Mouse (Mus musculus): Measurements from ENCODE around the gene Gldn. TPM values are rescaled to one million over a fixed set of nuclear protein-coding genes. Genes with fewer than 3 reads are reported as not detected.

The Gldn gene
- total RNA-seq (2021): under 1 TPM; 0.60 to 0.69 TPM

DNA sequence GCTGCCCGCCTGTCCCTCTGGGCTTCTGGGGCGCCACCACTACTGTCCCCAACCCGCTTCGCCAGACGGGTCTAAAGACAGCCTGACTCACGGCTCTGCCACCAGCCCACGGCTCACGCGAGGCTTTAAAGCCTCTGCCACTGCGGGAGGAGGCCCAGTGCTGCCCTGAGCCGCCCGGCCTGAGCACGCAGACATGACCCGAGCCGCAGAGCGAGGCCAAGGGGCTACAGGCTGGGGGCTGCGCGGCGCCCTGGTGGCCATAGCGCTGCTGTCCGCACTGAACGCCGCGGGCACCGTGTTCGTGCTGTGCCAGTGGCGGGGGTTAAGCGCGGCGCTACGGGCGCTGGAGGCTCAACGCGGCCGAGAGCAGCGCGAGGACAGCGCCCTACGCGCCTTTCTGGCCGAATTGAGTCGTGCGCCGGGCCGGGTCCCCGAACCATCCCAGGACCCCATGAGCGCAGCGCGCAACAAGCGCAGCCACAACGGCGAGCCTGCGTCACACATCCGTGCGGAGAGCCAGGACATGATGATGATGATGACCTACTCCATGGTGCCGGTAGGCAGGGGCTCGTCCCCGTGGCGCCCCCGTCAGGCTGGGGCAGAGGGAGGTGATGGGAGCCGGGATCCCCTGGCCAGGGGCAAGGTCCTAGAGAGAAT, at the start of gene Gldn:
Gldn (plus strand) TSS at position 156 of the 657 bp plus-strand sequence.
- DNase-seq (ENCODE audit: low spot score in 2 of 2): peak; percentile 4 to 6
- intact Hi-C loops (cut with DNase I): no loop called here

DNA sequence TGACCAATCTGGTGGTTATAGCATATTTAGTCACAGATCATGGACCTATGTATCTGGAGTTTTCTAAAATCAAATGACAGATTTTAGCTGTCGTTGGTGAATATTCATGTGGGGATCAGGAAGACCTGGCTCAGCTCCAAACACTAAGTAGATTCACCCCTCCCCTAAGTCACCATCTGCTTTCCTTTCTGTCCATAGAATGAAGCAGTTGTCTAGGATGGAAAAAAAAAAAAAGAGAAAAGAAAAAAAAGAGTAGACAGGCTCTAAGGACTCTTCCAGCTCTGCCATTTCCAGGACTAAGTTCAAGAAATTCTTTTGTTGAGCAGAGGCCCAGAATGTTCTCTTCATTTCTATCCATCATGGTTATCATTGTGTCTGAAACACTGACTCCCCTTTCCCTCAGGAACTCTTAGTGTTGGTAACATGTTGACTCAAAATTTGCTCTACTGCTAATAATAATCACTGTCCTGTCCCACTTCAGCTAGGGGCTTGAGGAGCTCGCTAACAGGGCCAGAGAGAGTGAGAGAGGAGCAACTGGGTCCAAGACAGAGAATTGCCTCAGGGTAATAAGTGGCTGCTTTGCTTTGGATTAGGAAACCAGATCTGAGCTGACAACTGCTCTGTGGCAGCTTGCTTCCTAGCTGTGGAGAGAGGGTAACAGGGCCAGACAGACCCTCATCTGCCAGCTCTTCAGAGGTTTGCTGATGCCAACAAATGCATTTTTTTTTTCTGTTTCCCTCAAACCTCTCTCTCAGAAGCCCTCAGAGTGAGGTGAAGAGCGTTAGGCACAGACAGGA, 41.2 kb upstream of the Gldn start:
- DNase-seq (ENCODE audit: low spot score in 2 of 2): no peak
- intact Hi-C loops (cut with DNase I): no loop called here

DNA sequence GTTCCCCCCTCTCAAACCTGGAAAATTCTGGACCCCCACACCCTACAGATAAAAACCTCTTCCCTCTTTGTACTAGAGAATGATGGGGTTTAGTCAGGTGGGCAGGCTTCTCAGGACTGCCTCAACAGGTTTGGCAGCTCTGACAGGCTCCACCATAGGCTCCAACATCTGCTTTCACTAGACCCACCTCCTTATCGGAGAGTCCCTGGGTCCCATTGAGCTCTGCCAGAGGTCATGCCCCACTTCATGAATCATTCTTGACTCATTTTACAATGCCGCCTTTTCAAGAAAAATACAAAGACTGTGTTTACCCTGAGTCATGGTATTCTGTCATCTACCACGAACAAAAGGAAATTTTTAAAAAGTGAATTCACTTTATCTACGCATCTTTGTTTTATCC, 21.5 kb upstream of the Gldn start:
- intact Hi-C loops (cut with DNase I): no loop called here
- DNase-seq (ENCODE audit: low spot score in 2 of 2): no peak

DNA sequence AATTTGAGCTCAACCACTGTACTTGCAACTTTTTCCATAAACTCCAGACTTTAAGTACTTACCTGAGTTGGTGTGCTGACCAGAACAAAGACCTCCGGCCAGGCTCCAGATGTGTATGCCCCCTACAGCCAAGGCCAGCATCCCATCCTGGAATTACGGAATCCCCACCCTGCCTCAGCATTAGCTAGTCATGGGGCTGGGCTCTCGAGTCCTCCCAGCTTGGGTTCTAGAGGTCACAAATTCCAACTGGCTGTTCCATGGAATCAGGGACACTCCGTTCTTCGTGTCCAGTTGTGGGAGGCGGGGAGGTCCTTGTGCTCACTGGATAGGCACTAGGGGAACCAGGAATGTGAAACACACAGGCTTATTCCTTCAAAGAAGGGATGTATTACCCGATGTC, 18.3 kb upstream of the Gldn start, which contains the start of gene Cyp19a1:
Cyp19a1 (minus strand) TSS at position 101 of the 400 bp plus-strand sequence.
- intact Hi-C loops (cut with DNase I): no loop called here
- DNase-seq (ENCODE audit: low spot score in 2 of 2): no peak

DNA sequence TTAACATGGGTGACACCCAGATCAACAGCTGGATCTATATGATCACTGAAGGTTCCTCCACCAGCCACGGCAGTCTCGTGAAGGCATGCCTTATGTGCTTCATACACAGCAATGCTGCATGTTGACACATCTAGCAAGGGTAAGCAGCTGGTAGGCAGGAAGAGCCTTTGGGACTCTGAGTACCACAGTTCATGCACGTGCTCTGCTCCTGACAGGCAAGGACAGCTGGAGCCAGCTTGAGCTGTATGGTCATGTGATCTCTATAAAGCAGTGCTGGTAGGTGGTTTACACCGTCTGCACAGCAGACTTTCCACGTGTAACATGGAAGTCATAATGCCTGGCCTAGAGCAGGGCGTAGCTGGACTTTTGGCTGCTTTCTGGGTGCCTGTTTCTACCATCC, 16.3 kb upstream of the Gldn start:
- DNase-seq (ENCODE audit: low spot score in 2 of 2): no peak
- intact Hi-C loops (cut with DNase I): no loop called here

DNA sequence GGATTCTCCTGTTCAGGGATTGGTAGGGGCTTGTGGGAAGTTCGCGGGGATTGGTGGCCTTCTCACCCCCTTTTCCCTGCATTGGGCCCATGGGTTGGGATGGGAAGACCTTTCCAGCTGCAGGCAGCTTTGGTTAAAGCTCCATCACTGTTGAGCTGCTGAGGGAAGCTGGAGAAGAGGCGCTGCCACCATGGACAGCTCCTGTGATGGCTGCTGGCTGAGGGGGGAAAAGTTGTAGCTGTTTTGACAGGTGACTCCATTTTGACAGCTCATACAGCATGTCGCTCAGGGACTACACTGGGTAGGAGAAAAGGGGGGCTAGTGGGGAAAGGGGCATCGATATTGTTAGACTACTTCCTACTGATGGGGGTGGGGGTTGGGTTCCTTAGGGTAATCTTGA, 15.4 kb upstream of the Gldn start:
- intact Hi-C loops (cut with DNase I): no loop called here
- no peak for DNase-seq (ENCODE audit: low spot score in 2 of 2)

DNA sequence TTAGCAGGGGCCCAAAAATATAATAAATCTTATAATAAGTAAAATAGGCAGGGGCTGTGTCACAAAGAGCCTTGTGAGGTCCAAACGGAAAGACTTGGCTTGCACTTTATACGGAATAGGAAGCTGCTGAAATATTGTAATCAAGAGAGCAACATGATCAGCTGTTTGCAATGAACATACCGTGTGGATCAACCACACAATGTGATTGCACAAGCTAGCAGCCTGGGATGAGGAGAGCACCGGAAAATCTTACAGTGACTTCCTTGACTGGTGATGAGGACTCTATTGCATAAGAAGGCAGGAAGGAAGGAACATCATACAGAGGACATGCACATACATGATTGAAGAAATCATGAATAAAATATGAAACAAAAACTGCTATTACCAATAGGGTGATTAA, 11.0 kb upstream of the Gldn start:
- intact Hi-C loops (cut with DNase I): no loop called here
- DNase-seq (ENCODE audit: low spot score in 2 of 2): no peak

DNA sequence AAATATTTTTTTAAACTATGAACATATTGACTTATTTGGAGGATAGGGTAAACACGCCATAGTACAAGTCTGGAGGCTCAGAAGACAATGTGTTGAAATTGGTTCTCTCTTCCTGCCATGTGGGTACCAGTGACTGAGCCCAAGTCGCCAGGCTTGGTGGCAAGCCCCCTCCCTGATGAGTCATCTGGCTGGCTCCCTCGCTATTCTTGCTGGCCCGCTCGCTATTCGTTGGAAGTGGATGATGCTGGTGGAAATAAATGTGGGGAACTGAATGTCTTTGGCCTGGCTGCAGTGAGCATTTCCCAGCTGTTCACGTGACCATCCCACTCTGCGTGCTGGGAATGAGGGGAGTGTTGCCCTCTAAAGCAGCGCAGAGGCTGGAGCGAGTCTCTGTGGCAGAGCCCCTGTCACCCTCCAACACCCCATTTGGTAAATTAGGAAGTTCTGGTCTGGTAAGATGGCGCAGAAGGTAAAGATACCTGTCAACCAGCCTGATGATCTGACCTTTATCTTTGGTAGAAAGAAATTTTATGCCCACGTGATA, 7.2 kb upstream of the Gldn start:
- intact Hi-C loops (cut with DNase I): no loop called here
- DNase-seq (ENCODE audit: low spot score in 2 of 2): no peak

DNA sequence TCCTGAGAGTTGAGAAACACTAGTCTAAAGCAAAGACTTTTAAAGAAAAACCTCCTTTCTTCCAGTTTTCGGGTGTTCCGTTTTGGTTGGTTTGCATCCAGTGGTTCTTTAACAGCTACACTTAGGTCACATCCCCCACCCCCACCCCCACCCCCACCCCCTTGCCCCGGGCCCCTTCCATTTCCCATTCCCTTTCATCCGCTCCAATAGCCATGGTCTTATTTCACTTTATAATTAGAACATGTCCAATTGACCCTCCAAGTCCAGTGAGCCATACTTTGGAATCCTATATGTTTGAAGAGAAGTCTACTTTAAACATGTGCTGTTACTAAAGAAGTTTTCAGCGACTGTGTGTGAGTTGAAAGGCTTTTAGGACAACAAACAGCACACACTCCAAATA, 1.5 kb downstream of the Gldn start:
- DNase-seq (ENCODE audit: low spot score in 2 of 2): no peak
- intact Hi-C loops (cut with DNase I): no loop called here

DNA sequence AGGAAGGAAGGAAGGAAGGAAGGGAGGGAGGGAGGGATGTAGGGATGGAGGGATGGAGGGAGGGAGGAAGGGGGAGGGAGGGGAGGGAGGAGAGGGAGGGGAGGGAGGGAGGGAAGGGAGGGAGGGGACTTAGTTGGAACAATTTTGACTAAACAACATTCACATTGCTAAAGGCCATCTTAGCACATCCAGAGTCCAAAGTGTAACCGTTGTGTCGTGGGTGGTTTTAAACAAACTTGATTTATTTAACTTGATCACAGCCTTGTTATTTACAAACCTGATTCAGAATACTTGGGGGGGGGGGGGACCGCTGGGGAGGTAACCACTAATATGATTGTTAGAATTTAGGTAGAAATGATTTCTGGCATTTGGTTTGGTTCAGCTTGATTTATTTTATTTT, 13.1 kb downstream of the Gldn start:
- no peak for DNase-seq (ENCODE audit: low spot score in 2 of 2)
- intact Hi-C loops (cut with DNase I): no loop called here

DNA sequence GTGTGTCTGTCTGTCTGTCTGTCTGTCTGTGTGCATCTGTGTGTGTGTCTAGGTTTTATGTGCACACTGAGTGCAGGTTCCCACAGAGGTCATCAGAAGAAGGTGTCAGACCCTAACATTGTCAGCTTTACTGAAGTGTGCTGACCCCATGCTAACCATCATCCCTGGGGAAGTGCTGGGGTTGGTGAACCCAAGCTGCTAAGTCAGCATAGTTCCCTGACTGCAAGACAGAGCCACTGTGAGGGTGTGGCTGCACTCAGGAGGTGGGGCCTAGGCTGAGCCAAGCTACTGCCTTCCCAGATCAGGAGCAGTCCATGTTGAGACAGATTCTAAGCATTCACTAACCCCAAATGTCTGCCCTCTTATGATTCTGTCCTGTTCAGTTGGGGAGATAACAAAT, 13.5 kb downstream of the Gldn start:
- no peak for DNase-seq (ENCODE audit: low spot score in 2 of 2)
- intact Hi-C loops (cut with DNase I): no loop called here

DNA sequence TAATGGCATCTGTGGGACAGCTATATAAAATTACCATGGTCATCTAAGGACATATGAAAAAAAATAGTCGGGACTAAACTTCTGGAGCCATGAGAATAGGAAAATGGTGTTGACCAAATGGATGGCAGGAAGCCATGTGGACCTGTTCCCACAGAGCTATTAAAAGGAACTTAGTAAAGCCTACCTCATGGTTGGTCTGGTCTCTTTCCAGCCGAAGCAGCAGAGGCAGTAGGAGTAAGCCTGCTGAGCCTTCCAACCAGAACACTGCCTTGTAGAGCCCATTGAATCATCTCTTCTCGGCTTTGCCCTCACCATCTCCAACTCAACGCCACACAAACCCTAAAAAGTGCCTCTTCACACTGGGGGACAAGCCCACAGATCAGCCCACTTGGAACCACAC, 15.0 kb downstream of the Gldn start:
- peak; percentile 27 to 73 for DNase-seq (ENCODE audit: low spot score in 2 of 2)
- intact Hi-C loops (cut with DNase I): no loop called here

DNA sequence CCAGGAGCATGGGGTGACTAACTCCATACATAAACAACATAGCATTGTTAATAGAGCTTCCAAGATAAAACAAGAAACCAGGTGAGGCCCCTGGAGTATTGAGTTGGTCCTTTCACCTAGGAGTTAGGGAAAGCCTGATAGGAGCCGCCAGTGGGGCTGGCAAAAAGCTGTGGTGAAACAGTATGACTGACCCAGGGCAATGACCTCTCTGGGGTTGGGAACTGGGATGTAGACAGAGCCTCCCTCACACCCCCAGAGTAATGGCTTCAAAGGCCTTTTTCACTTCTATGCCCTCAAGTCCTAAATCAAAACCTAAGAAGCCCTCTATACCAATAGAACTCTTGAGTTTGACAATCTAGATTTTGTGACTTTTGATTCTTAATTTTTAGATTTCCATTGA, 21.9 kb downstream of the Gldn start:
- DNase-seq (ENCODE audit: low spot score in 2 of 2): no peak
- intact Hi-C loops (cut with DNase I): no loop called here

DNA sequence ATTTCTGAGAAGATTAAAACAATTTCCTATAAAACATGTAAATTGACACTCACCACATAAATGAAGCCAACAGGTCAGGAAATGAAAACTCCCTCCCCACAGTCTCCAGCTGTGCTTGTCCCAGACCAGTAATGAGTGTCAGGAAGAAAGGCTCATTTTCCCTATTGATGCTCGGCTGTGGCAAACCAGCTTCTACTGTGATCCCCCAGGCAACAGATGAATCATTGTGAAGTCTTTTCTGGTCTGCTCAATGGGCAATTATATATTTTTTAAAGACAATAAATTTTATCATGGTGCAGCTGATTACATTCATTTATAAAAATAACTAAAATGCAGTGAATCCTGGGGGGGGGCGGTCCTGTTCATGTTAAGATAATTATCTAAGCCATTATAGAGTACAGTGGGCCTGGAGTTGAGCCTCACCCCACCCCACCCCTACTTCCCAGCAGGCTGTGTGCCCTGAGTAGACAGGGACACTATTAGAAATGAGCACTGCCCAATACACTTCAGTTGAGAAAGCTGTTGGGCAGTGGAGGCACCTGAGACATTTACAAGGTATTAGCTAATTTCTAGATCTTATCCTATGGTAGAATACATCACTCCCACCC, 22.6 kb downstream of the Gldn start:
- intact Hi-C loops (cut with DNase I): no loop called here
- no peak for DNase-seq (ENCODE audit: low spot score in 2 of 2)

DNA sequence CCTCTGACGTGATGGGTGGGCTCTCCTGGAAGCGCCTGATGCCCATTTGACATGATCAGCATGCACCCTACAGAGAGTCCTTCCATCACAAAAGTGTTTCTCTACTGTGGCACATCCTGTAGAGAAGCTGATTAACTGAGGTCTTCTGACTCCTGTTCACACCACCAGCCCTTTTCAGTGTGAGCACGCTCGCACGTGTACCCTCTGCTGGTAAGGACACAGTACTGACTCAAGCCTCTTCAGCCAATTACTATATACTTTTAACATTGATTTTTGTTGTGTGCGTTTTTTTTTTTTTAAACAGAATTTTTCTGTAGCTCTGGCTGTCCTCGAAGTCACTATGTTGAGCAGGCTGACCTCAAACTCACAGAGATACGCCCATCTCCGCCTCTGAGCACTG, 30.1 kb downstream of the Gldn start:
- intact Hi-C loops (cut with DNase I): no loop called here
- DNase-seq (ENCODE audit: low spot score in 2 of 2): no peak

DNA sequence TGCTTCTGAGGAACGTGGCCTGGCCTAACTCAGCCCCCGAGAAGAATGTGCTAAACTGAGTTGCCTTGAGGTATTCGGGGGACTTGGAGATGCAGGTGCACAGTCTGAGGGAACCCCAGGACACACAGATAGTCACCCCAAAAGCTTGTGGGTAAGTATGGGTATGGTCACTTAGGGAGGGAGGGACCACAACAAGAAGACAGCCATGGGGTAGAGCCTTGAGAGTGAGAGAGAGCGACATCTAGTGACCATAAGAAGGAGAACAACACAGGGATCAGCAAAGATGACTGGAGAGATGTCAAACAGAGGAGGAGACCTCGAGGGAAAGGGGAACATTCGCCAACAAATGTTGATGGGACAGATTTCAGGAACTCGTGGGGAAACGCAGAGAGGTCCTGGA, 37.2 kb downstream of the Gldn start:
- DNase-seq (ENCODE audit: low spot score in 2 of 2): peak in 1 of 2 experiments; percentile 25

DNA sequence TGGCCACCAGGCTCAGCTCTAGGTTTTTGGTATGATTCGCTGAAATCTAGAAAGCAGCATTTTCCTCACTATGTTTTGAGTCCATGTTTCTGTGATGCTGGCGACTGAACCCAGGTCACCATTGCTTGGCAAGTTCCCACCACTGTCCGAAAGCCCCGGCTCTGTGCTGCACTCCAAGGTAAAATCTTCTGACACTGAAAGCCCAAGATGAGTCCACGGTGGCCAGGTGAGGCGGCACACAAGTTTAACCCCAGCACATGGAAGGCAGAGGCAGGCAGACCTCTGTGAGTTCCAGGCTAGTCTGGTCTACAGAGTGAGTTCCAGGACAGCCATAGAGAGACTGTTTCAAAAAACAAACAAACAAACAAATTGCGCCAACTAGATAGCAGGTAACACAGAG, 42.9 kb downstream of the Gldn start:
- intact Hi-C loops (cut with DNase I): no loop called here
- DNase-seq (ENCODE audit: low spot score in 2 of 2): no peak

More for the DNA sequence above, 37.2 kb downstream of the Gldn start:
- intact Hi-C loops (cut with DNase I): loop anchor here (1.0 kb wide), 1 partner anchor 142 kb away; no protein-coding TSS in a partner anchor

DNA sequence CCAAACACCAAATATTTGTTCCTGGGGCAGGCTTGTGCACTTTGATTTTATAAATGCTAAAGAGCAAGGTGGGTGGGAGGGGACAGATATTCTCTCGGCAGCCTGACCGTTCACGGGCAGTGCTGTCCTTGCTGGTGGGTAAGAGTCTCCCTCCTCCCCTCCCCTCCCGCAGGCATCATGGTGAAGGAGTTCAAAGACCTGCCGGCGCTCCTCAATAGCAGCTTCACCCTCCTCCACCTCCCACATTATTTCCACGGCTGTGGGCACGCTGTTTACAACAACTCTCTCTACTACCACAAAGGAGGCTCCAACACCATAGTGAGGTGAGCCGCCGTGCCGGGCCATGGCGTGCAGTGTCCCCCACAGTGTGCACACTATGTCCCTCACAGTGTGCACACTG, 49.3 kb downstream of the Gldn start:
- intact Hi-C loops (cut with DNase I): loop anchor here (5.0 to 10.0 kb wide), 2 partner anchors 343 to 441 kb away; no protein-coding TSS in a partner anchor
- no peak for DNase-seq (ENCODE audit: low spot score in 2 of 2)

DNA sequence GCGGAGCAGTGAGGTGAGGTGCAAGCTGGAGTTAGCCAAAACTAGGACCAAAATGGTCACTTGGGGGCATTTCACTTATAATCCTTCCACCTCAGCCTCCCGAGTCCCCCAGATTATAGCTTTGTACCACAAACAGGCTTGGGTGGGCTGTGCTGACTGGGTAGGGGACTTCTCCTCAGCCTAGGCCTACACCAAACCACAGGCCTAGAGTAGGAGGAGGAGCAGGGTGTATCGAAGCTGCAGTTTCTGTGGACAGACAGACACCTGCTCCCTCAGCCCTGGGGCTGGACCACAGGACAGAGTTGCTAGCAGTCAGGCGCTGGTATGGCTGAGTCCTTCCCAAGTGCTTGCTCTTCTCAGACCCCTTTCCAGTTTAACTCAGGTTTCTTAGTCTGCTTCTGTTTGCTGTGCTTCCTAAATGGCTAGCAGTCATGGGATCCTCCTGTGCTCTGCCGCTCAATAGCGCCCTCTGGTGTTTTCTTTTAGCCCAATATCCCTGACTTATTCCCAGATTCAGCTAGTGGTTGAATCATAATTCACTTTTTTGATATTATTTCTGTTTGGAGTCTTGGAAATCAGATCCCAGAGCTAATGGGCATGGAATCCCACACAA, 50.4 kb downstream of the Gldn start:
- DNase-seq (ENCODE audit: low spot score in 2 of 2): peak; percentile 69 to 76
- intact Hi-C loops (cut with DNase I): loop anchor here (2.0 to 10.0 kb wide), 3 partner anchors 156 to 442 kb away; no protein-coding TSS in a partner anchor

DNA sequence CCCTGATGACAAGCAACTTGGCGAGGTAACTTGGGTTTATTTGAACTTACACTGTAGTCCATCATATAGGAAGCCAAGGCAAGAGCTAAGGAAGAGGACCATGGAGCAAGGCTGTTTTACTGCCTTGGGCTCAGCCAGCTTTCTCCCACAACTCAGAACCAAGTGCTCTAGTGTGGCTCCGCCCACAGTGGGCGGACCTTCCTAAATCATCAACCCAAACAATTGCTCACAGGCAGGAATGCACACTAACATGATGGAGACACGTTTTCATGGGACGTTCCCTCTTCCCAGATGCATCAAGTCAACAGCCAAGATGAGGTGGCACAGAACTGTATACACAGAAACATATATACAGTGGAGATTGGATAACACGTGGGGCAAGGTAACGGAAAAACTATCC, 55.7 kb downstream of the Gldn start:
- no peak for DNase-seq (ENCODE audit: low spot score in 2 of 2)
- intact Hi-C loops (cut with DNase I): no loop called here

Data from left cerebral cortex, postnatal 25 days (tissue).